11 mouse cellular contexts compared by ENCODE assay signal in the genomic region with DNA sequence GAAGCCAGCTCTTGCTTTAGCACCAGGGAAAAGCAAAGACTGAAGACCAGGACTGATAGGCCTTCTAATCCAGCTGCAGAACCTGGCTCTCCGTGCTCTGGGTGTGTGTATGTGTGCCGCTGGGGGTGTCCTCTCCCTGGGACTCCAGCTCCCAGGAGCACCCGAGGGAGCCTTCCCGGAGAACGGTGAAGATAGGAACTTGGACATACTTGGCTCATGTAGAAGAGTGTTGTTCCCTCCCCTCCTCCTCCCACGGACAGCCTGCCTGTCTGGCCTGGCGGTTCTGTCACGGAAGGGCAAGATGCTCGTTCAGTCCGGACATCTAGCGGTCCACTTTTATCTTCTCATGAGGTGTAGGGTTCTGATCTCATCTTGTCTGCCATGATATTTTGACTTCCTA.
DNase-seq lines count a peak whose midpoint lies in the region; ATAC-seq and TF ChIP-seq lines count a peak whose summit lies in the region.
"Had no signal": no experiment of that assay in that cellular context is flagged by ENCODE, and none has a peak within 500 bp of the region (broad histone marks: within the 10 kb centered on the region; RNA-seq: fewer than 3 reads in every experiment).

No protein-coding gene starts in this region.

- no peak overlapping the region for H3K9ac ChIP-seq in forebrain, embryonic 15.5 days (replicated peaks)
- H3K9ac ChIP-seq in forebrain, postnatal 0 days, result no peak overlapping the region
- H3K9ac ChIP-seq in kidney, embryonic 15.5 days, result no peak overlapping the region
- H3K9ac ChIP-seq in stomach, postnatal 0 days (ENCODE audit: low read length), result no peak overlapping the region

- no peak for DNase-seq in forebrain, postnatal 0 days
- no peak for DNase-seq in kidney, adult 11 months
- peak; percentile 7 for DNase-seq in Muller cell, postnatal 12 days (ENCODE audit: inconsistent ontology term)
- peak; percentile 31 to 51 for DNase-seq in kidney, postnatal 4 days
- DNase-seq in stomach, postnatal 0 days (ENCODE audit: low spot score), result no peak
- no peak for DNase-seq in frontal cortex, postnatal 36 days (ENCODE audit: low spot score in 2 of 2)
- DNase-seq: cerebellum, adult 8-10 months; lung, adult 18-20 months; thymus, postnatal 4 days had no signal

- WGBS in forebrain, embryonic 15.5 days, result 70% methylated on average over 11 of the region's 11 CpGs
- WGBS in forebrain, postnatal 0 days, result 57% methylated on average over 11 of the region's 11 CpGs
- WGBS in kidney, embryonic 15.5 days, result 38% methylated on average over 11 of the region's 11 CpGs
- 78% methylated on average over 11 of the region's 11 CpGs for whole genome bisulfite sequencing in stomach, postnatal 0 days

- peak overlapping the region; percentile 16; the same call in 1 of the 2 replicates for H3K4me2 ChIP-seq in forebrain, embryonic 15.5 days (replicated peaks)
- H3K4me2 ChIP-seq in forebrain, postnatal 0 days (ENCODE audit: low read depth), result no peak overlapping the region
- peak overlapping the region; percentile 69 for H3K4me2 ChIP-seq in kidney, embryonic 15.5 days
- no peak overlapping the region for H3K4me2 ChIP-seq in stomach, postnatal 0 days (replicated peaks; ENCODE audit: low read depth)

- H3K36me3 ChIP-seq in forebrain, embryonic 15.5 days, result no peaks in the 10 kb centered on the region
- H3K36me3 ChIP-seq in forebrain, postnatal 0 days (ENCODE audit: insufficient read depth), result no peaks in the 10 kb centered on the region
- H3K36me3 ChIP-seq in kidney, embryonic 15.5 days, result no peaks in the 10 kb centered on the region
- no peaks in the 10 kb centered on the region for H3K36me3 ChIP-seq in stomach, postnatal 0 days (ENCODE audit: control insufficient read depth, insufficient read depth, low read length)

- no peak overlapping the region for H3K4me3 ChIP-seq in forebrain, embryonic 15.5 days
- H3K4me3 ChIP-seq in forebrain, postnatal 0 days (ENCODE audit: low read depth, low read length), result no peak overlapping the region
- H3K4me3 ChIP-seq in kidney, embryonic 15.5 days (replicated peaks), result no peak overlapping the region
- no peak overlapping the region for H3K4me3 ChIP-seq in stomach, postnatal 0 days (ENCODE audit: low read depth, low read length)

- no peak for ATAC-seq in forebrain, embryonic 15.5 days (replicated peaks)
- ATAC-seq in forebrain, postnatal 0 days, result no peak
- ATAC-seq in kidney, embryonic 15.5 days (replicated peaks; ENCODE audit: low FRiP score), result 0 out of 2 replicates have a peak, but pooled peaks have one; percentile 4
- ATAC-seq in stomach, postnatal 0 days (ENCODE audit: low FRiP score, low TSS enrichment), result no peak

- no peak for TF ChIP-seq EP300 in stomach, postnatal 0 days (optimal IDR thresholded peaks at IDR 0.05)

- TF ChIP-seq CTCF in forebrain, postnatal 0 days (IDR thresholded peaks at IDR 0.05; ENCODE audit: low read depth), result no peak
- TF ChIP-seq CTCF in stomach, postnatal 0 days (IDR thresholded peaks at IDR 0.05; ENCODE audit: low read depth), result no peak

- H3K27me3 ChIP-seq in forebrain, embryonic 15.5 days, result no peaks in the 10 kb centered on the region
- no peaks in the 10 kb centered on the region; the same call in 1 of the 2 replicates for H3K27me3 ChIP-seq in forebrain, postnatal 0 days (ENCODE audit: insufficient read depth, low read length)
- peaks cover 23% of the 10 kb centered on the region for H3K27me3 ChIP-seq in kidney, embryonic 15.5 days
- no peaks in the 10 kb centered on the region for H3K27me3 ChIP-seq in stomach, postnatal 0 days (ENCODE audit: control insufficient read depth, insufficient read depth, low read length)

- peaks cover 46% of the 10 kb centered on the region for H3K4me1 ChIP-seq in forebrain, embryonic 15.5 days
- no peaks in the 10 kb centered on the region for H3K4me1 ChIP-seq in forebrain, postnatal 0 days (ENCODE audit: insufficient read depth)
- H3K4me1 ChIP-seq in kidney, embryonic 15.5 days, result peaks cover 26% of the 10 kb centered on the region
- H3K4me1 ChIP-seq in stomach, postnatal 0 days (replicated peaks; ENCODE audit: control insufficient read depth, insufficient read depth), result no peaks in the 10 kb centered on the region

- no peaks in the 10 kb centered on the region for H3K9me3 ChIP-seq in forebrain, embryonic 15.5 days
- no peaks in the 10 kb centered on the region for H3K9me3 ChIP-seq in forebrain, postnatal 0 days (ENCODE audit: low read length)
- H3K9me3 ChIP-seq in kidney, embryonic 15.5 days (replicated peaks), result no peaks in the 10 kb centered on the region
- no peaks in the 10 kb centered on the region for H3K9me3 ChIP-seq in stomach, postnatal 0 days (ENCODE audit: control insufficient read depth, low read length)

- no peak overlapping the region for H3K27ac ChIP-seq in forebrain, embryonic 15.5 days (replicated peaks)
- no peak overlapping the region for H3K27ac ChIP-seq in forebrain, postnatal 0 days (ENCODE audit: low read depth, low read length)
- H3K27ac ChIP-seq in kidney, embryonic 15.5 days, result no peak overlapping the region
- no peak overlapping the region for H3K27ac ChIP-seq in stomach, postnatal 0 days (replicated peaks)

Comparison
In these comparisons a context has a peak if more than half of its experiments do, and no peak if none do; other contexts are left out.
1. H3K4me2 ChIP-seq: peak in forebrain, embryonic 15.5 days (single experiment) and kidney, embryonic 15.5 days (single experiment); none in forebrain, postnatal 0 days (single experiment) and stomach, postnatal 0 days (single experiment).
2. DNase-seq: peak in Muller cell, postnatal 12 days (single experiment) and kidney, postnatal 4 days (2 of 2); none in forebrain, postnatal 0 days (single experiment), kidney, adult 11 months (single experiment), stomach, postnatal 0 days (single experiment) and frontal cortex, postnatal 36 days (0 of 2).